Mouse (Mus musculus): Measurements from ENCODE around the gene Arid3b. TPM values are rescaled to one million over a fixed set of nuclear protein-coding genes. Genes with fewer than 3 reads are reported as not detected.

Gene Arid3b
- polyA plus RNA-seq, 1 experiment = 42.9 TPM

DNA sequence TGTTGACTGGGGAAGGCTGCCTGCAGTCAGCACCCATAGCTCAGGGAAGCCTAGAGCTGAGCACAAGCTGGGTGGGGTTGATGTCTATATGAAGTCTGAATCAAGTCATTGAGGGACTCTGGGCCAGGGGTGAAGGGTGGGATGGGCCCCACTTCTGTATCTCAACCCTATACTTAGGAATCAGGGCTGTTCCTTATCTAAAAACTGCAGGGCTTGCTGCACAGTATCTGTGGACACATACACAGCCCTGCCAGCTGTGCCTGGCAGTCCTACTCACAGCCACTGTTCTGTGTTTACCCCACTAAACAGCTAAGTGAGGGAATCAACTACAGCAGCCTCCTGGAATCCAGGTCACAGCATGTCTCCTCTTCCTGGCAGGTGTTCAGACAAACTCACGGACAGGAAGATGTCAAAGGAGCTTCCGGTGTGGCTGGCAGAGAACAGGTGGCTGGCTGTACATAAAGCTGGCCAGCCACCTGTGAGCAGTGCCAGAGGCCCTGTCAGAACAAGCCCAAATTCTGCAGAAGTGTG is 67.0 kb downstream of the Arid3b start:
- Histone ChIP-seq H3K4me1 (ENCODE audit: control insufficient read depth, insufficient read depth, low read length) (peaks cover 12% of the 10 kb centered on the region), H3K27ac (ENCODE audit: control insufficient read depth, insufficient read depth, low read depth, low read length) (no peak overlapping the region)
- TF ChIP-seq CTCF (IDR thresholded peaks at IDR 0.05; ENCODE audit: control insufficient read depth, insufficient read depth, insufficient replicate concordance, low read depth, low read length) = no peak
- no peak for TF ChIP-seq POLR2A (IDR thresholded peaks at IDR 0.05; ENCODE audit: control insufficient read depth, low read depth, low read length)

DNA sequence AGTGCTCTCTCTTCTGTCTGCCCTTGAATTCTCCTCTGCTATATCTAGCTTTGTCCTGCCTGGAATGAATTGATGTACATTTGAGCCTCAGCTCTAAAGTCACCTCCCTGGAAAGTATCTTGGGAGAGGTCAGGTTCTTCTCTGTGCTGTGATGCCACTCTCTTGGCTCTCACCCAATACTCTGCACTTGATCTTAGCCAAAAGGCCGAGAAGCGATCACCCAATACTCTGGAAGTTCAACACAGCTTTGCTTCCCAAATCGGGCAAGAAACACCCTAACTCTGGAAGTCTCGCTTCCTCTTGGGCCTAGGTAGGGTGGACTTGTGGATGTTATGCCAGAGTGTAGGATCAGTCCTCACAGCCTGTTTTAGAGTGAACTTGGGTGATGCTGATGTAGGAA is 69.4 kb downstream of the Arid3b start:
- no peaks in the 10 kb centered on the region for H3K36me3 ChIP-seq (ENCODE audit: control insufficient read depth, insufficient read depth, low read length)
- H3K27me3 ChIP-seq (ENCODE audit: control insufficient read depth, insufficient read depth, low read length) = no peaks in the 10 kb centered on the region
- TF ChIP-seq POLR2A (IDR thresholded peaks at IDR 0.05; ENCODE audit: control insufficient read depth, low read depth, low read length) = no peak
- TF ChIP-seq CTCF (IDR thresholded peaks at IDR 0.05; ENCODE audit: control insufficient read depth, insufficient read depth, insufficient replicate concordance, low read depth, low read length) = no peak
- H3K4me1 ChIP-seq (ENCODE audit: control insufficient read depth, insufficient read depth, low read length) = peaks cover 17% of the 10 kb centered on the region
- H3K4me3 ChIP-seq (ENCODE audit: control insufficient read depth, low read depth, low read length) = peak overlapping the region; percentile 89
- H3K27ac ChIP-seq (ENCODE audit: control insufficient read depth, insufficient read depth, low read depth, low read length) = no peak overlapping the region

More for the DNA sequence above, 67.0 kb downstream of the Arid3b start:
- no peak overlapping the region for H3K4me3 ChIP-seq (ENCODE audit: control insufficient read depth, low read depth, low read length)
- no peaks in the 10 kb centered on the region for H3K36me3 ChIP-seq (ENCODE audit: control insufficient read depth, insufficient read depth, low read length)
- no peaks in the 10 kb centered on the region for H3K27me3 ChIP-seq (ENCODE audit: control insufficient read depth, insufficient read depth, low read length)

DNA sequence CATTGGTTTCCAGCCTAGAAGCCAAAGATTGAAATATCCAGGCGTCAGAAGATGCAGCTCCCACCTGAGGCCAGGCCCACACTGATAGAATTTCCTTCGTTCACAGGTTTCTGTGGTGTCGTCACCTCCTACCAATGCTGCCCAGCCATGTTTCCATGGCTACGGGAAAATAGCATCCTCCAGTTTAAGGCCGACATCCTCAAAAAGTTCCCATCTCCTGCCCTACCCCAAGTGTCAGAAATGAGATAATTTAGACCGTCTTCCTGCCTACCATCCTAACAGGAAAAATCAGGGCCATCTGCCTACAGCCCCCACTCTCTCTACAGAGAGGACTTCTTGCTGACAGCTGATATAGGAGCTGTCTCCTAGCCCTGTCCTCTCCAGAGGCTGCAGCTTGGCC is 70.2 kb downstream of the Arid3b start:
- Histone ChIP-seq H3K4me3 (ENCODE audit: control insufficient read depth, low read depth, low read length) (peak overlapping the region; percentile 89), H3K4me1 (ENCODE audit: control insufficient read depth, insufficient read depth, low read length) (peaks cover 17% of the 10 kb centered on the region), H3K27ac (ENCODE audit: control insufficient read depth, insufficient read depth, low read depth, low read length) (peak overlapping the region; percentile 87), H3K27me3 (ENCODE audit: control insufficient read depth, insufficient read depth, low read length) (no peaks in the 10 kb centered on the region), H3K36me3 (ENCODE audit: control insufficient read depth, insufficient read depth, low read length) (no peaks in the 10 kb centered on the region; the same call in 1 of the 2 replicates)
- TF ChIP-seq POLR2A (IDR thresholded peaks at IDR 0.05; ENCODE audit: control insufficient read depth, low read depth, low read length) (no peak), CTCF (IDR thresholded peaks at IDR 0.05; ENCODE audit: control insufficient read depth, insufficient read depth, insufficient replicate concordance, low read depth, low read length) (no peak)

DNA sequence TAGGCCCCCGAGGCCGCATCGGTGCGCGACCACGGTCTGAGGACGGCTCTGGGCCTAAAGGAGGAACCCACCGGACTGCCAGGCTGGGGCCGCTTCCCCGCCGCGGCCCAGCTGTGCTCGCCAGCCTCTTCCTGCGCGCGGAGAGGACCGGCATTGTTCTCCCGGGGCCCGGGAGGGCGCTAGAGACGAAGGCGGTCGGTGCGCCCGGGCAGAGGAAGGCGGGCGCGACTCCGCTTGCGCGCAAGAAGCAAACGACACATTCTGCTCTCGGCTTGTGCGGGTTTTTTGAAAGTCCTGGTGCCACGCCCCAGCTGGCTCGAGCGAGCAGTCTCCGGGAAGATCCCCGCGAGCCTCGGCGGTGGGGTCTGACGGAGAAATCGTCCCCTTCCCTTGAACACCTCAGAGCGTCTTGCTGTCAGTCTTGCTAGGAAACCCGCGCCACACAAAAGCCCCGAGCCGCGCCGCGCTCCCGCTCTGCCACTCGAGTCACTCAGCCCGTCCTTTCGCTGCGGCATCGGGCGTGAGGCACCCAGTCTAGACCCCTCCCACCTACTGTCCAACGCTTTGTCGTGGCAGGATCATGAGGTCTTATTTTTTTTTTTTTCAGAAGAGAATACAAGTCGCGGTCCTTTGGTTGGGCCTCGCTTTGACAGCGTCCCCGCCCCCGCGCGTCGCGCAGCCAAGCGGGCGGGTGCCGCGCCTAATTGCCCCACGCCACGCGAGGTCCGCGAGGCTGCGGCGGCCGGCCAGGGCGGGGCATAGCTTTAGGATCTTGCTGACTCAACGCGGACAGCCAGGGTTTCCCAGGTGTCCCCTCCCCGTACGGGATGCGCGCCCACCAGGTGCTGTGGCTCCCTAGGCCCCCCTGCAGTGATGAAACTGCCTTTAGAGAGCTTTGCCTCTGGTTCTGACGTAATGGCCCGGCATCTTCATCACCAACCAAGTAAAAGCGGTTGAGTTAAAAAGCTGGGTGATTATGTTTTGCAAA is 70.9 kb downstream of the Arid3b start, which contains the start of gene Clk3:
Gene Clk3 (minus strand): TSS at position 497 of the 988 bp plus-strand sequence.
- no peaks in the 10 kb centered on the region for H3K27me3 ChIP-seq (ENCODE audit: control insufficient read depth, insufficient read depth, low read length)
- peaks cover 17% of the 10 kb centered on the region for H3K4me1 ChIP-seq (ENCODE audit: control insufficient read depth, insufficient read depth, low read length)
- TF ChIP-seq CTCF (IDR thresholded peaks at IDR 0.05; ENCODE audit: control insufficient read depth, insufficient read depth, insufficient replicate concordance, low read depth, low read length) (0 out of 2 replicates have a peak, but pooled peaks have one; percentile 3), POLR2A (IDR thresholded peaks at IDR 0.05; ENCODE audit: control insufficient read depth, low read depth, low read length) (no peak; the same call in 1 of the 2 replicates)
- peak within 1 kb of the TSS; percentile 87 for H3K27ac ChIP-seq (ENCODE audit: control insufficient read depth, insufficient read depth, low read depth, low read length)
- no peaks in the 10 kb centered on the region; the same call in 1 of the 2 replicates for H3K36me3 ChIP-seq (ENCODE audit: control insufficient read depth, insufficient read depth, low read length)
- H3K4me3 ChIP-seq (ENCODE audit: control insufficient read depth, low read depth, low read length) = peak within 1 kb of the TSS; percentile 89

GRCm38 (mm10) chr9:57764974-57765363 is 71.6 kb downstream of the Arid3b start:
- H3K27me3 ChIP-seq (ENCODE audit: control insufficient read depth, insufficient read depth, low read length) = no peaks in the 10 kb centered on the region
- TF ChIP-seq POLR2A (IDR thresholded peaks at IDR 0.05; ENCODE audit: control insufficient read depth, low read depth, low read length) (peak; percentile 86), CTCF (IDR thresholded peaks at IDR 0.05; ENCODE audit: control insufficient read depth, insufficient read depth, insufficient replicate concordance, low read depth, low read length) (no peak)
- peak overlapping the region; percentile 87 for H3K27ac ChIP-seq (ENCODE audit: control insufficient read depth, insufficient read depth, low read depth, low read length)
- H3K4me3 ChIP-seq (ENCODE audit: control insufficient read depth, low read depth, low read length) = peak overlapping the region; percentile 89
- H3K36me3 ChIP-seq (ENCODE audit: control insufficient read depth, insufficient read depth, low read length) = no peaks in the 10 kb centered on the region; the same call in 1 of the 2 replicates
- H3K4me1 ChIP-seq (ENCODE audit: control insufficient read depth, insufficient read depth, low read length) = peaks cover 17% of the 10 kb centered on the region

DNA sequence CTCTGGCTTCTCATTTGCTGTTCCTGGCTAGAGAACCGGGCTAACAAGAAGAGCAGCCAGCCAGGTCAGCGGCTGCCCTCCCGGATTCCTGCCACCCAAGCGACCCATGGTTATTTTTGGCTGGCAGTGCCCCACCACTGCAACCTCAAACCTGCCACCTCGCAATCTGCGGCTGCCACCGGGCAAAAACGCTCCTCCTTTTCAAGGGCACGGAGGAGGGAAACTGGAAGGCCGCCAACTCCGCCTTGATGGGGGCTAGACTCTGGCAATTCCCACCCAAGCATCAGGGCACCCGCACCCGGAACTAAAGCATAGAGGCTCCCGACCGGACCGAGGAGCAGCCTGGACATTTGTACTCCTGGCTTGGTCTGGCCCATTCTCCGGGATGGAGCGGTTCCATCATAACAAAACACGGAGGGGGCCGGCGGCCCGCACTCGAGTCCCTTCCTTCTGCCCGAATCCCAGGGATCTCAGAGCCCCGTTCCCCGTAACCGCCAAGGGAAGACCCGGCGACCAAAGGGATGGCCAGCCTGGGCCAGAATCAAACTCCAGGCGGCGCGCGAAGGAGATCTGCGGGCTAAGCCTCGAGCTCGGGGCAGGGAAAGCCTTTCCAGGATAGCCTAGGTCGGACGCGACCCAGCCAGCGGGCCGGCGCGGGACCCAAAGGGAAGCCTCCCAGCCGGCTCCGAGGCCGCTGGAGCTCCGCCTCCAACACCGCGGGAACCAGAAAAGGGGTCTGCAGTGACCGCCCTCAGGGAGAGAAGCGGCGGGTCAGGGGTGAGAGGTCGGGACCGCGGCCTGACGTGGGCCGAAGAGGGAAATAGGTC is 72.2 kb downstream of the Arid3b start:
- H3K27ac ChIP-seq (ENCODE audit: control insufficient read depth, insufficient read depth, low read depth, low read length) = peak overlapping the region; percentile 87
- no peaks in the 10 kb centered on the region; the same call in 1 of the 2 replicates for H3K36me3 ChIP-seq (ENCODE audit: control insufficient read depth, insufficient read depth, low read length)
- TF ChIP-seq CTCF (IDR thresholded peaks at IDR 0.05; ENCODE audit: control insufficient read depth, insufficient read depth, insufficient replicate concordance, low read depth, low read length) (no peak), POLR2A (IDR thresholded peaks at IDR 0.05; ENCODE audit: control insufficient read depth, low read depth, low read length) (no peak)
- no peaks in the 10 kb centered on the region for H3K27me3 ChIP-seq (ENCODE audit: control insufficient read depth, insufficient read depth, low read length)
- peaks cover 17% of the 10 kb centered on the region for H3K4me1 ChIP-seq (ENCODE audit: control insufficient read depth, insufficient read depth, low read length)
- peak overlapping the region; percentile 89 for H3K4me3 ChIP-seq (ENCODE audit: control insufficient read depth, low read depth, low read length)
